Mouse (Mus musculus) NIH3T3 (cell line): Measurements from ENCODE around the gene Ankrd50.

Source experiments
- DNase-seq: peaks from one replicate; pipeline ENCODE4 v3.0.0-alpha.2; 2012; ENCODE audit warnings: low read depth

Ankrd50 gene

GRCm38 (mm10) chr3:38484191-38485106, at the start of gene Ankrd50:
Gene Ankrd50, minus strand, starts transcription at chr3:38484844.
- DNase-seq: peak; percentile 98

GRCm38 (mm10) chr3:38534245-38534644, 49.6 kb upstream of the Ankrd50 start:
- DNase-seq: peak; percentile 14

GRCm38 (mm10) chr3:38520426-38520825, 35.8 kb upstream of the Ankrd50 start:
- no peak for DNase-seq

- DNase-seq: no peak
Measured at GRCm38 (mm10) chr3:38519971-38520370, 35.3 kb upstream of the Ankrd50 start.

- no peak for DNase-seq
Measured at GRCm38 (mm10) chr3:38503606-38504005, 19.0 kb upstream of the Ankrd50 start.

GRCm38 (mm10) chr3:38502156-38502555, 17.5 kb upstream of the Ankrd50 start:
- DNase-seq: no peak

- no peak for DNase-seq
Measured at GRCm38 (mm10) chr3:38501739-38502138, 17.1 kb upstream of the Ankrd50 start.

GRCm38 (mm10) chr3:38501316-38501715, 16.7 kb upstream of the Ankrd50 start:
- no peak for DNase-seq

- DNase-seq: no peak
Measured at GRCm38 (mm10) chr3:38498561-38498960, 13.9 kb upstream of the Ankrd50 start.

- DNase-seq: no peak
Measured at GRCm38 (mm10) chr3:38496795-38497385, 12.2 kb upstream of the Ankrd50 start.

- DNase-seq: no peak
Measured at GRCm38 (mm10) chr3:38491702-38492101, 7.1 kb upstream of the Ankrd50 start.

- no peak for DNase-seq
Measured at GRCm38 (mm10) chr3:38491236-38491635, 6.6 kb upstream of the Ankrd50 start.

GRCm38 (mm10) chr3:38490720-38491119, 6.1 kb upstream of the Ankrd50 start:
- no peak for DNase-seq

- DNase-seq: no peak
Measured at GRCm38 (mm10) chr3:38485107-38485545, 482 bp upstream of the Ankrd50 start.

- DNase-seq: peak; percentile 61
Measured at GRCm38 (mm10) chr3:38483551-38483950, 1.1 kb downstream of the Ankrd50 start.

GRCm38 (mm10) chr3:38482749-38483148, 1.9 kb downstream of the Ankrd50 start:
- no peak for DNase-seq

- DNase-seq: peak; percentile 32
Measured at GRCm38 (mm10) chr3:38481106-38481505, 3.5 kb downstream of the Ankrd50 start.

GRCm38 (mm10) chr3:38477936-38478335, 6.7 kb downstream of the Ankrd50 start:
- DNase-seq: no peak

- no peak for DNase-seq
Measured at GRCm38 (mm10) chr3:38475587-38475986, 9.1 kb downstream of the Ankrd50 start.

GRCm38 (mm10) chr3:38473138-38473537, 11.5 kb downstream of the Ankrd50 start:
- DNase-seq: no peak

GRCm38 (mm10) chr3:38471516-38471915, 13.1 kb downstream of the Ankrd50 start:
- DNase-seq: no peak

- no peak for DNase-seq
Measured at GRCm38 (mm10) chr3:38468131-38468530, 16.5 kb downstream of the Ankrd50 start.

GRCm38 (mm10) chr3:38466880-38467405, 17.7 kb downstream of the Ankrd50 start:
- peak; percentile 31 for DNase-seq
